Mouse (Mus musculus) limb, embryonic 10.5 days (tissue): ENCODE data around the gene Bpifb3. TPM values are rescaled to one million over a fixed set of nuclear protein-coding genes. Genes with fewer than 3 reads are reported as not detected.

ENCODE experiments used
- DNase-seq: peaks from one replicate; pipeline ENCODE4 v3.0.0-alpha.2; 2017; ENCODE audit warnings: low spot score
- H3K27ac ChIP-seq: fragments of 300-500 bp; sonication (generic); 2 replicates; pipeline ENCODE4 v1.5.1; 2016; ENCODE audit warnings: mild to moderate bottlenecking
- H3K27me3 ChIP-seq: fragments of 300-500 bp; sonication (generic); 2 replicates; pipeline ENCODE4 v1.6.1; 2016; ENCODE audit warnings: low read depth, mild to moderate bottlenecking; ENCODE audit not compliant: poor library complexity, severe bottlenecking
- H3K36me3 ChIP-seq: fragments of 300-500 bp; sonication (generic); 2 replicates; pipeline ENCODE4 v1.6.1; 2016; ENCODE audit warnings: mild to moderate bottlenecking, moderate library complexity
- H3K4me1 ChIP-seq: fragments of 300-500 bp; sonication (generic); 2 replicates; pipeline ENCODE4 v1.6.1; 2016
- H3K4me3 ChIP-seq: fragments of 300-500 bp; sonication (generic); 2 replicates; pipeline ENCODE4 v1.5.1; 2016; ENCODE audit warnings: mild to moderate bottlenecking, moderate library complexity
- H3K9me3 ChIP-seq: fragments of 300-500 bp; sonication (generic); replicated peaks from 2 replicates; pipeline ENCODE4 v1.6.1; 2016; ENCODE audit warnings: mild to moderate bottlenecking
- WGBS: fragments of 180-500 bp; shearing (Covaris S2); methylation state at CpG from one replicate; pipeline ENCODE4 v1.1.7; 2016; 5-methylcytosine and 5-hydroxymethylcytosine counted together
- polyA plus RNA-seq: library from polyadenylated mRNA; unstranded; fragments of >200 nt; fragmentation: Nextera tagmentation; extraction: Ambion mirVana; gene quantifications from 2 replicates; pipeline ENCODE4 v1.2.1, GENCODE M21; 2016

The Bpifb3 gene
- polyA plus RNA-seq, 1 experiment from 2014 or later: not detected

- H3K36me3 ChIP-seq: no peaks in the 10 kb centered on the region
- WGBS: 49% methylated on average over 3 of the region's 3 CpGs
- H3K27ac ChIP-seq: no peak overlapping the region
- peak; percentile 70 for DNase-seq
- H3K27me3 ChIP-seq: no peaks in the 10 kb centered on the region
- no peaks in the 10 kb centered on the region for H3K9me3 ChIP-seq
- no peak overlapping the region for H3K4me3 ChIP-seq
- H3K4me1 ChIP-seq: no peaks in the 10 kb centered on the region
These were observed 25.5 kb downstream of the Bpifb3 start for GRCm38 (mm10) chr2:153943537-153943936.

- H3K27ac ChIP-seq: no peak overlapping the region
- no peaks in the 10 kb centered on the region for H3K4me1 ChIP-seq
- no peaks in the 10 kb centered on the region for H3K27me3 ChIP-seq
- WGBS: 84% methylated on average over 8 of the region's 8 CpGs
- no peaks in the 10 kb centered on the region for H3K9me3 ChIP-seq
- DNase-seq: no peak
- no peak overlapping the region for H3K4me3 ChIP-seq
- H3K36me3 ChIP-seq: no peaks in the 10 kb centered on the region
These were observed 26.5 kb downstream of the Bpifb3 start for GRCm38 (mm10) chr2:153944567-153944966.

GRCm38 (mm10) chr2:153952897-153953296 is 34.9 kb downstream of the Bpifb3 start:
- WGBS: 27% methylated on average over 6 of the region's 6 CpGs
- DNase-seq: peak; percentile 71
- H3K36me3 ChIP-seq: no peaks in the 10 kb centered on the region

GRCm38 (mm10) chr2:153953836-153954235 is 35.8 kb downstream of the Bpifb3 start:
- Histone ChIP-seq H3K9me3 (no peaks in the 10 kb centered on the region), H3K27ac (no peak overlapping the region), H3K36me3 (no peaks in the 10 kb centered on the region), H3K4me1 (no peaks in the 10 kb centered on the region), H3K27me3 (no peaks in the 10 kb centered on the region), H3K4me3 (0 out of 2 replicates have a peak overlapping the region, but pooled peaks have one; percentile 8)
- DNase-seq: peak; percentile 71
- WGBS: 9% methylated on average over 6 of the region's 6 CpGs

More at GRCm38 (mm10) chr2:153952897-153953296, 34.9 kb downstream of the Bpifb3 start:
- H3K4me3 ChIP-seq: no peak overlapping the region
- H3K27me3 ChIP-seq: no peaks in the 10 kb centered on the region
- H3K4me1 ChIP-seq: no peaks in the 10 kb centered on the region
- H3K9me3 ChIP-seq: no peaks in the 10 kb centered on the region
- H3K27ac ChIP-seq: no peak overlapping the region

- no peak overlapping the region for H3K4me3 ChIP-seq
- no peaks in the 10 kb centered on the region for H3K4me1 ChIP-seq
- no peak overlapping the region for H3K27ac ChIP-seq
- H3K9me3 ChIP-seq: no peaks in the 10 kb centered on the region
- H3K27me3 ChIP-seq: no peaks in the 10 kb centered on the region
- no peaks in the 10 kb centered on the region for H3K36me3 ChIP-seq
- 75% methylated on average over 4 of the region's 4 CpGs for WGBS
- no peak for DNase-seq
These were observed 44.8 kb downstream of the Bpifb3 start for GRCm38 (mm10) chr2:153962821-153963331.

GRCm38 (mm10) chr2:153963334-153963733 is 45.3 kb downstream of the Bpifb3 start:
- WGBS: 90% methylated on average over 1 of the region's 1 CpGs
- Histone ChIP-seq H3K4me3 (no peak overlapping the region), H3K27ac (no peak overlapping the region), H3K4me1 (no peaks in the 10 kb centered on the region), H3K36me3 (no peaks in the 10 kb centered on the region), H3K9me3 (no peaks in the 10 kb centered on the region), H3K27me3 (no peaks in the 10 kb centered on the region)
- DNase-seq: no peak

- no peaks in the 10 kb centered on the region for H3K36me3 ChIP-seq
- DNase-seq: no peak
- H3K4me3 ChIP-seq: no peak overlapping the region
- H3K9me3 ChIP-seq: no peaks in the 10 kb centered on the region
- no peaks in the 10 kb centered on the region for H3K4me1 ChIP-seq
- WGBS: 86% methylated on average over 5 of the region's 5 CpGs
- H3K27ac ChIP-seq: no peak overlapping the region
- no peaks in the 10 kb centered on the region for H3K27me3 ChIP-seq
These were observed 52.2 kb downstream of the Bpifb3 start for GRCm38 (mm10) chr2:153970221-153970620.

- no peak for DNase-seq
- no peaks in the 10 kb centered on the region for H3K9me3 ChIP-seq
- no peak within 1 kb of the TSS for H3K4me3 ChIP-seq
- H3K27ac ChIP-seq: no peak within 1 kb of the TSS
- no peaks in the 10 kb centered on the region for H3K27me3 ChIP-seq
- WGBS: 79% methylated on average over 5 of the region's 5 CpGs
- no peaks in the 10 kb centered on the region for H3K36me3 ChIP-seq
- no peaks in the 10 kb centered on the region for H3K4me1 ChIP-seq
These were observed 56.6 kb downstream of the Bpifb3 start, which contains the start of gene Bpifa6 for GRCm38 (mm10) chr2:153974582-153974981. TSS of gene Bpifa6 (plus strand) at chr2:153974945.

Other genes with a start within 250 kb of the Bpifb3 start
- gene Dnmt3c, start 221.6 kb upstream of the Bpifb3 start, polyA plus RNA-seq: not detected in 2 replicates
- 256 and 264 TPM in 2 replicates for gene Mapre1, start 177.0 kb upstream of the Bpifb3 start, polyA plus RNA-seq
- 0.06 TPM in 1 of 2 replicates, not detected in the other for gene Efcab8, start 138.3 kb upstream of the Bpifb3 start, polyA plus RNA-seq
- gene Sun5, start 47.1 kb upstream of the Bpifb3 start, polyA plus RNA-seq: not detected in 2 replicates
- not detected in 2 replicates for gene Bpifb2, start 43.2 kb upstream of the Bpifb3 start, polyA plus RNA-seq
- gene Bpifb6, start 17.8 kb upstream of the Bpifb3 start, polyA plus RNA-seq: not detected in 2 replicates
- gene Bpifb4, start 20.0 kb downstream of the Bpifb3 start, polyA plus RNA-seq: not detected in 2 replicates
- not detected in 2 replicates for gene Bpifa6, start 56.7 kb downstream of the Bpifb3 start, polyA plus RNA-seq
- gene Bpifa2, start 90.0 kb downstream of the Bpifb3 start, polyA plus RNA-seq: not detected in 2 replicates
- not detected in 2 replicates for gene Bpifa3, start 212.1 kb downstream of the Bpifb3 start, polyA plus RNA-seq
- not detected in 2 replicates for gene Bpifa1, start 224.7 kb downstream of the Bpifb3 start, polyA plus RNA-seq
- gene Bpifa5, start 244.4 kb downstream of the Bpifb3 start, polyA plus RNA-seq: not detected in 2 replicates